Mouse (Mus musculus) limb, embryonic 15.5 days (tissue): Measurements from ENCODE around the gene Vmn2r3. TPM values are rescaled to one million over a fixed set of nuclear protein-coding genes. Genes with fewer than 3 reads are reported as not detected.

ENCODE experiments used
- polyA plus RNA-seq: library from polyadenylated mRNA; unstranded; fragments of >200 nt; fragmentation: Nextera tagmentation; extraction: Ambion mirVana; gene quantifications from 2 replicates; pipeline ENCODE4 v1.2.1, GENCODE M21; 2015

Vmn2r3 gene
- polyA plus RNA-seq, 1 experiment from 2014 or later = not detected

Other genes starting within 250 kb of the Vmn2r3 start
- gene Vmn2r1, start 208.2 kb downstream of the Vmn2r3 start, polyA plus RNA-seq = 0.04 TPM in 1 of 2 replicates, not detected in the other
- not detected in 2 replicates for gene Vmn2r2, start 147.8 kb downstream of the Vmn2r3 start, polyA plus RNA-seq
- not detected in 2 replicates for gene Vmn2r4, start 125.7 kb upstream of the Vmn2r3 start, polyA plus RNA-seq
- 0.05 TPM in 1 of 2 replicates, not detected in the other for gene Vmn2r5, start 220.1 kb upstream of the Vmn2r3 start, polyA plus RNA-seq